Mouse (Mus musculus): ENCODE results near the gene Dnmbp.

- TF ChIP-seq GATA1 (IDR thresholded peaks at IDR 0.05; ENCODE audit: borderline replicate concordance, low read length) (no peak), FLI1 (IDR thresholded peaks at IDR 0.05; ENCODE audit: low read length) (no peak)
Observed at GRCm38 (mm10) chr19:43884668-43885498, 55.1 kb downstream of the Dnmbp start.

Data from megakaryocyte, embryonic 14.5 days (primary cell).